Comparison of ENCODE assay signal across 9 mouse cellular contexts in the genomic region with DNA sequence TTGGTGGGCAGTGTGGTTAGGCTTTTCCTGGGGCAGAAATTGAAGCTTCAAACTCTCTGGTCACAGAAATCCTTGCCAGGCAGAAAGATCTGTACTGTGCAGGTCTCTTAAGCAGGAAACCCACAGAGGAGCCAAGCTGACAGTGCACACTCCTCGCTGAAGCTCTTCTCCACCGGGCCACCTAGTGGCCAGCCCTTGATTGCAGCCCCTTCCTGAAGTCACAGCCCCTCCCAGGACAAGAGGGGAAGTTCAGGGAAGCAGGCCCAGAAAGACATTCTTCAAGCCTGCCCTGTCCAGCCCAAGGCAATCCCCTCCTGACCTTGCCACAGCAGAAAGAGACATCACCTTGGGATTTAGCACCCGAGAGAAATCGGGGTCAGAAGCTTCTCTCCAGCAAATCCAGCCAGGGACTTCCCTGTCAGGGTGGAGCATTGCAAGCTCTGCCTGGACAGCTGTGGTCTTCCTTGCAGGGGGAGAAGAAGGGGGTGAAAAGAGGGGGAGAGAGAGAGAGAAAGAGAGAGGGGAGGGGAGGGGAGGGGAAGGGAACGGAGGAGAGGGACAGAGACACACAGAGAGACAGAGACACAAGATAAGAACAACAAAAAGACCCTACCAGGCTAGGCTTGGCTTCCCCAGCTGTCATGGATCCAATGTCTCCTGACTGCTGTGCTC. TPM values are rescaled to one million over a fixed set of nuclear protein-coding genes. Genes with fewer than 3 reads are reported as not detected.
DNase-seq lines count a peak whose midpoint lies in the region; ATAC-seq lines count a peak whose summit lies in the region.
"Had no signal": no experiment of that assay in that cellular context is flagged by ENCODE, and none has a peak within 500 bp of the region (broad histone marks: within the 10 kb centered on the region; RNA-seq: fewer than 3 reads in every experiment).

No protein-coding gene starts in this region.

- DNase-seq in ES-CJ7 (ENCODE audit: low read depth, low spot score): peak; percentile 45
- peak; percentile 58 to 60 for DNase-seq in adrenal gland, postnatal 4 days (ENCODE audit: low spot score in 2 of 2)
- peak; percentile 76 for DNase-seq in heart, postnatal 25 days (ENCODE audit: low spot score)
- peak; percentile 48 for DNase-seq in layer of hippocampus, adult 9-10 months (ENCODE audit: low spot score)
- DNase-seq in right cerebral cortex, adult 18-20 months: peak; percentile 64
- DNase-seq in urinary bladder, postnatal 14 days (ENCODE audit: low spot score): peak; percentile 80

- H3K4me2 ChIP-seq in lung, embryonic 16.5 days (ENCODE audit: low read depth, low read length): no peak overlapping the region
- H3K4me2 ChIP-seq: midbrain, embryonic 12.5 days had no signal

- no peaks in the 10 kb centered on the region for H3K27me3 ChIP-seq in lung, embryonic 16.5 days (ENCODE audit: control insufficient read depth, insufficient read depth, low read depth, low read length)

- H3K9ac ChIP-seq in lung, embryonic 16.5 days (ENCODE audit: low read length): no peak overlapping the region
- H3K9ac ChIP-seq: midbrain, embryonic 12.5 days had no signal

- ATAC-seq in erythroblast, adult 5-6 weeks (replicated peaks; ENCODE audit: low FRiP score, poor library complexity, severe bottlenecking): peak; percentile 43
- peak; percentile 82 for ATAC-seq in lung, embryonic 16.5 days (ENCODE audit: low read depth)

- H3K4me3 ChIP-seq in lung, embryonic 16.5 days (ENCODE audit: low read length): no peak overlapping the region
- H3K4me3 ChIP-seq: midbrain, embryonic 12.5 days had no signal

- no peak overlapping the region for H3K27ac ChIP-seq in lung, embryonic 16.5 days (ENCODE audit: low read length)
- H3K27ac ChIP-seq: midbrain, embryonic 12.5 days had no signal

- H3K9me3 ChIP-seq in lung, embryonic 16.5 days (ENCODE audit: control insufficient read depth, low read length): no peaks in the 10 kb centered on the region
- H3K9me3 ChIP-seq: midbrain, embryonic 12.5 days had no signal

- H3K36me3 ChIP-seq in lung, embryonic 16.5 days (ENCODE audit: control insufficient read depth, insufficient read depth, low read length): no peaks in the 10 kb centered on the region
- H3K36me3 ChIP-seq: midbrain, embryonic 12.5 days had no signal

- intact Hi-C loops in heart, postnatal 25 days (cut with DNase I): loop anchor here (1.0 kb wide), 1 partner anchor 64 kb away; no protein-coding TSS in a partner anchor

- no peaks in the 10 kb centered on the region for H3K4me1 ChIP-seq in lung, embryonic 16.5 days (replicated peaks; ENCODE audit: control insufficient read depth, insufficient read depth, low read length)
- H3K4me1 ChIP-seq: midbrain, embryonic 12.5 days had no signal

- WGBS in lung, embryonic 16.5 days: 9% methylated on average over 5 of the region's 5 CpGs

RNA-seq across cellular contexts. Expression of a gene that starts 4.6 kb away (rescaled TPM):
- 10 to 100 TPM; 10.9 to 13.4 TPM for total RNA-seq in adrenal gland, postnatal 4 days (2021)
- 32.8 and 34.8 TPM in 2 replicates for total RNA-seq in erythroblast, adult 5-6 weeks (2015; ENCODE audit: low replicate concordance)
- 11.4 and 47.2 TPM in 2 replicates for total RNA-seq in erythroblast, adult 5-6 weeks (2017; ENCODE audit: low replicate concordance)
- total RNA-seq in heart, postnatal 25 days (2021): 1 to 10 TPM; 2.5 TPM
- 3.0 and 6.5 TPM in 2 replicates for polyA plus RNA-seq in lung, embryonic 16.5 days (2015; fragmentation: Nextera tagmentation; extraction: Ambion mirVana)

RNA-seq across cellular contexts. Expression of a gene that starts 15.4 kb away (rescaled TPM):
- 1 to 10 TPM; 1.7 to 2.1 TPM for total RNA-seq in adrenal gland, postnatal 4 days (2021)
- 6.5 and 6.9 TPM in 2 replicates for total RNA-seq in erythroblast, adult 5-6 weeks (2015; ENCODE audit: low replicate concordance)
- total RNA-seq in erythroblast, adult 5-6 weeks (2017; ENCODE audit: low replicate concordance): 0.98 and 1.4 TPM in 2 replicates
- 1 to 10 TPM in 1 of 2 experiments, under 1 TPM in 1; 0.89 to 1.4 TPM for total RNA-seq in heart, postnatal 25 days (2021)
- 0.47 and 0.48 TPM in 2 replicates for polyA plus RNA-seq in lung, embryonic 16.5 days (2015; fragmentation: Nextera tagmentation; extraction: Ambion mirVana)
